Mouse (Mus musculus): ENCODE data around the gene Hddc3. TPM values are rescaled to one million over a fixed set of nuclear protein-coding genes. Genes with fewer than 3 reads are reported as not detected.
A peak's percentile ranks its signal among the peaks of the same experiment; 100 is the strongest.

Gene Hddc3
- polyA plus RNA-seq, 2 experiments = 2.8 to 5.3 TPM

DNA sequence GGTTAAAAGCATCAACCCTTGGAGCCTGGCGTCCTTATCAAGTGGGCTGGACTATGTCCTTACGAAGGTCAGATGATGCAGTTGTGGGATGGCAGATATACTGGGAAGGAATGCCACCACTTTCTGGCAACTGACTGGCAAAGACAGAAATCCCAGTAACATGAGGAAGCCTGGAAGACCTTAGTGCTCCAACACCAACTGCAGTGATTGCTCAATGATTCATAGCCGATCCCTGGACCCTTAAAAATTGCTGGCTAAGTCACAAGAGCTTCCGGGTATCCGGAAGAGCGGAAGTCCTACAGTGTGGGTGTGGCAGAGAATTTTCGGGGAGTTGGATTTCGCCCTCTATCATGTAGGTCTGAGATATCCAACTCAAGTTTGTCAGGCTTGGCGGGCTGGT is 3.3 kb downstream of the Hddc3 start:
- Histone ChIP-seq H3K4me3 (ENCODE audit: insufficient read depth in 1 of 2, low read depth in 2 of 2, low read length in 2 of 2) (no peak overlapping the region), H3K9ac (replicated peaks) (no peak overlapping the region), H3K27me3 (ENCODE audit: control insufficient read depth, insufficient read depth, low read length) (no peaks in the 10 kb centered on the region), H3K36me3 (replicated peaks; ENCODE audit: control insufficient read depth, insufficient read depth, low read depth) (no peaks in the 10 kb centered on the region), H3K27ac (no peak overlapping the region), H3K9me3 (ENCODE audit: control insufficient read depth, low read length) (no peaks in the 10 kb centered on the region), H3K4me2 (ENCODE audit: low read depth) (no peak overlapping the region), H3K4me1 (replicated peaks; ENCODE audit: control insufficient read depth in 2 of 2, insufficient read depth in 2 of 2, low read length in 1 of 2) (peaks cover 4 to 28% of the 10 kb centered on the region in 2 experiments; a peak in 3 of 4 replicates)
- WGBS (ENCODE audit: insufficient replicate concordance) = 78% methylated on average over 9 of the region's 9 CpGs
- ATAC-seq (ENCODE audit: insufficient read depth) (no peak), DNase-seq (ENCODE audit: low read depth in 3 of 3, low spot score in 3 of 3) (no peak)
- TF ChIP-seq EP300 (IDR thresholded peaks at IDR 0.05; ENCODE audit: low read depth) = no peak
- TF ChIP-seq CTCF (IDR thresholded peaks at IDR 0.05; ENCODE audit: low read depth) = no peak

DNA sequence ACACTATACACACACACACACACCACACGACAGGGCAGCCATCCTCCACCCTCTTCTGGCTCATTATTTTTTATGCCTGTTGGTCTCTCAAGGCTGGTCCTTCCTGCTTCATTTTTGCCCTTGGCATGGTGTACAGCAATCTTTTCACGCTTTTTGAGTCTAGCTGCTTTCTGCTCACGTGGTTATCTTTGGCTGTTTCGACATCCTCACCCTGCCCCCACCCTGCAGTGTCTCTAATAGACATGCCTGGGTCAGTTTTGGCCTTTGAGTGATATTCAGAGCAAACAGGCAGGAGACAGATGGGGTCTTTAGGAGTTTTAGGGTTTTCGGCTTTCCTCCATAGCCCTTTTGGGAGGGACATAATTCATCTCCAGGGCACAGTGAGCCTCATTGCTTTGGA is 3.9 kb downstream of the Hddc3 start:
- TF ChIP-seq CTCF (IDR thresholded peaks at IDR 0.05; ENCODE audit: low read depth) = no peak
- no peak for TF ChIP-seq EP300 (IDR thresholded peaks at IDR 0.05; ENCODE audit: low read depth)
- WGBS (ENCODE audit: insufficient replicate concordance) = 45% methylated on average over 5 of the region's 5 CpGs

DNA sequence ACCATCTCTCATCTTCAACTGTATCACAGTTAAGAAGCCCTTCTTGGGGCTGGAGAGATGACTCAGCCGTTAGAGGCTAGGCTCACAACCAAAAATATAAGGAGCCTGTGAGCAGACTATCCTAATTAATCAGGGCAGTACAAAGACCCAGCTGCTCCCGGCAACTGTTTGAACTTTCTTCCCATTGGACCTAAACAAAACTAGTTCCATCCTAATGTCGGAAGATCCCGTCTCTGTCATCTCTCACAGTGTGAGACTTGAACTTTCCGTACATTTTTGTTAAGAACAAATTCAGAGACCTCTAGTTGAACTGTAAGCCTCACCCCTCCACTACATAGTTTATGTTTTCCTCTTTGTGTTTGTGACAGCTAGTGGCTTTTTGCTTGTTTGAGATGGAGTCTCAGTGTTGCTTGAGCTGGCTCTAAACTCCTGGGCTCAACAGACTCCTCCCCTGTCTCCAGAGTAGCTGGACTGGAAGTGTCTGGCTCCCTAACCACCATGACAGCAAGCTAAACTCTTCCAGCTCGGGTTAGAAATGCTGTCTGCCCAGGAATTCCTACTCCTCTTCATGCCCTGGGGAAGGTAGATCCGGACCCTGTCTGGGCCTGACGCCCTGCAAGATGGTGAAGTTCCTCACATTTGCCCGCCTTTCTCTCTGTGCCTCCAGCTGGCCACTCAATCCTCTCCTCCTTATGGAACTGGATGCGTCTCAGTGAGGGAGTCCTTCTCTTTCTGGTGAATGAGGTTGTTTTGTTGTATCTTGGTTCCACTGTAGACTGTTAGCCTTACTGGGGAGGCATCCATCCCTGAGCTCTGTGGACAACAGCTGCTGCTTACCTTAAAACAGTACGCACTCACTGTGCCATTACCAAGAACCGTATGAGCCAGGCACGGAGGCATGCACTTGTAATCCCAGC is 5.0 kb downstream of the Hddc3 start:
- no peak overlapping the region for H3K4me3 ChIP-seq (ENCODE audit: insufficient read depth in 1 of 2, low read depth in 2 of 2, low read length in 2 of 2)
- H3K27ac ChIP-seq = no peak overlapping the region
- H3K36me3 ChIP-seq (replicated peaks; ENCODE audit: control insufficient read depth, insufficient read depth, low read depth) = no peaks in the 10 kb centered on the region
- peaks cover 4 to 18% of the 10 kb centered on the region in 2 experiments; a peak in 3 of 4 replicates for H3K4me1 ChIP-seq (replicated peaks; ENCODE audit: control insufficient read depth in 2 of 2, insufficient read depth in 2 of 2, low read length in 1 of 2)
- DNase-seq (ENCODE audit: low read depth in 3 of 3, low spot score in 3 of 3) = no peak
- ATAC-seq (ENCODE audit: insufficient read depth) = no peak
- TF ChIP-seq CTCF (IDR thresholded peaks at IDR 0.05; ENCODE audit: low read depth) = no peak
- TF ChIP-seq EP300 (IDR thresholded peaks at IDR 0.05; ENCODE audit: low read depth) = no peak
- no peaks in the 10 kb centered on the region for H3K9me3 ChIP-seq (ENCODE audit: control insufficient read depth, low read length)
- no peaks in the 10 kb centered on the region for H3K27me3 ChIP-seq (ENCODE audit: control insufficient read depth, insufficient read depth, low read length)
- 63% methylated on average over 13 of the region's 13 CpGs for WGBS (ENCODE audit: insufficient replicate concordance)
- no peak overlapping the region for H3K4me2 ChIP-seq (ENCODE audit: low read depth)
- H3K9ac ChIP-seq (replicated peaks) = no peak overlapping the region

More for the DNA sequence above, 3.9 kb downstream of the Hddc3 start:
- Histone ChIP-seq H3K4me3 (ENCODE audit: insufficient read depth in 1 of 2, low read depth in 2 of 2, low read length in 2 of 2) (no peak overlapping the region), H3K4me1 (replicated peaks; ENCODE audit: control insufficient read depth in 2 of 2, insufficient read depth in 2 of 2, low read length in 1 of 2) (peaks cover 4 to 27% of the 10 kb centered on the region in 2 experiments; a peak in 3 of 4 replicates), H3K4me2 (ENCODE audit: low read depth) (no peak overlapping the region), H3K27me3 (ENCODE audit: control insufficient read depth, insufficient read depth, low read length) (no peaks in the 10 kb centered on the region), H3K27ac (no peak overlapping the region), H3K9ac (replicated peaks) (no peak overlapping the region), H3K36me3 (replicated peaks; ENCODE audit: control insufficient read depth, insufficient read depth, low read depth) (no peaks in the 10 kb centered on the region), H3K9me3 (ENCODE audit: control insufficient read depth, low read length) (no peaks in the 10 kb centered on the region)
- DNase-seq (ENCODE audit: low read depth in 3 of 3, low spot score in 3 of 3) (no peak), ATAC-seq (ENCODE audit: insufficient read depth) (no peak)

DNA sequence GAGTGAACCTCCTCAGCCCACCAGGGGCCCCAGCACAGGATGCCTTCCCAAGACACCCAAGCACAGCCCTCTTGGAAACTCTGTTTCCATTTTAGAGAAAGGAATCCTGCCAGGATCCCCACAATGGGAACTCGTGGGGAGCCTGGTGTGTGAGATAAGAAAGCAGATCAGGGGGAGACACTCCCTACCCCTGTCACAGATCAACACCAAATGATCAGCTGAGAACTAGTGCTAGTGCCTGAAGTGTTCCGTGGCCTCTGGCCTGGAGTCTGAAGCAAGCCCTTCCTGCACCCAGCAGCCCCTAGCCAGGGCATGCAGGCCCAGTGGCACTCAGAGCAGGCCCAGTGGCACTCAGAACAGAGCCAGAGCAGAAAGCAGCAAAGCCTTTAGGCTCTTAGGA is 7.9 kb downstream of the Hddc3 start:
- DNase-seq (ENCODE audit: low read depth in 3 of 3, low spot score in 3 of 3) (no peak), ATAC-seq (ENCODE audit: insufficient read depth) (peak; percentile 43; the same call in 1 of the 2 replicates)
- no peaks in the 10 kb centered on the region for H3K36me3 ChIP-seq (replicated peaks; ENCODE audit: control insufficient read depth, insufficient read depth, low read depth)
- no peak overlapping the region for H3K4me2 ChIP-seq (ENCODE audit: low read depth)
- peaks cover 4 to 13% of the 10 kb centered on the region in 2 experiments; a peak in 3 of 4 replicates for H3K4me1 ChIP-seq (replicated peaks; ENCODE audit: control insufficient read depth in 2 of 2, insufficient read depth in 2 of 2, low read length in 1 of 2)
- TF ChIP-seq EP300 (IDR thresholded peaks at IDR 0.05; ENCODE audit: low read depth) (no peak; the same call in 1 of the 2 replicates), CTCF (IDR thresholded peaks at IDR 0.05; ENCODE audit: low read depth) (no peak)
- no peaks in the 10 kb centered on the region for H3K27me3 ChIP-seq (ENCODE audit: control insufficient read depth, insufficient read depth, low read length)
- no peaks in the 10 kb centered on the region for H3K9me3 ChIP-seq (ENCODE audit: control insufficient read depth, low read length)
- no peak overlapping the region for H3K27ac ChIP-seq
- WGBS (ENCODE audit: insufficient replicate concordance) = 12% methylated on average over 2 of the region's 2 CpGs
- H3K9ac ChIP-seq (replicated peaks) = no peak overlapping the region; the same call in 1 of the 2 replicates
- no peak overlapping the region for H3K4me3 ChIP-seq (ENCODE audit: insufficient read depth in 1 of 2, low read depth in 2 of 2, low read length in 2 of 2)

DNA sequence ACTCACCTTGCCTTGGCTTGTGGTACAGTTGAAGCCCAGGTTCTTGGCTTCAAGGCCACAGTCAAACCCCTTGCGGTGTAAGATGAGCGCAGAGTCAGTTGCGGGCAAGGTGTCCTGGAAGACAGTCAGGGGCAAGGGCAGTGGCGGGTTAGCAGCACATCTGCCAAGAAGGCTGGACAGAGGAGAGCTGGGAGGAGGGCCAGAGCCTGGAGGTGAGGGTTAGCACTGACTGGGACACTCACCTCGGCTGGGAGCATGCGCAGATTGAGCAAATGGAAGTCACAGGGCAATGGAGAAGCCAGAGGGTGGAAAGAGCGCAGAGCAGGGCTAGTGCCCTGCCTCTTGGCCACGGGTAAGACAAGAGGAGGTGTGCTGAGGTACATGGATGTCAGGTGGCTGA is 10.0 kb downstream of the Hddc3 start:
- TF ChIP-seq EP300 (IDR thresholded peaks at IDR 0.05; ENCODE audit: low read depth) (no peak), CTCF (IDR thresholded peaks at IDR 0.05; ENCODE audit: low read depth) (no peak)
- H3K9me3 ChIP-seq (ENCODE audit: control insufficient read depth, low read length) = no peaks in the 10 kb centered on the region
- no peak overlapping the region for H3K9ac ChIP-seq (replicated peaks)
- no peak overlapping the region for H3K4me3 ChIP-seq (ENCODE audit: insufficient read depth in 1 of 2, low read depth in 2 of 2, low read length in 2 of 2)
- ATAC-seq (ENCODE audit: insufficient read depth) = no peak
- no peak overlapping the region for H3K4me2 ChIP-seq (ENCODE audit: low read depth)
- no peaks in the 10 kb centered on the region for H3K27me3 ChIP-seq (ENCODE audit: control insufficient read depth, insufficient read depth, low read length)
- no peak overlapping the region for H3K27ac ChIP-seq
- H3K4me1 ChIP-seq (replicated peaks; ENCODE audit: control insufficient read depth in 2 of 2, insufficient read depth in 2 of 2, low read length in 1 of 2) = peaks cover 4 to 5% of the 10 kb centered on the region in 2 experiments; a peak in 3 of 4 replicates
- DNase-seq (ENCODE audit: low read depth in 3 of 3, low spot score in 3 of 3) = no peak
- H3K36me3 ChIP-seq (replicated peaks; ENCODE audit: control insufficient read depth, insufficient read depth, low read depth) = no peaks in the 10 kb centered on the region
- 81% methylated on average over 8 of the region's 8 CpGs for WGBS (ENCODE audit: insufficient replicate concordance)

Measured in liver, embryonic 14.5 days (tissue).